Mouse (Mus musculus): ENCODE measurements around the gene Plcg2.

- TF ChIP-seq CTCF (IDR thresholded peaks at IDR 0.05; ENCODE audit: low read depth): no peak
- no peak for TF ChIP-seq EP300 (optimal IDR thresholded peaks at IDR 0.05)
These were observed 62.9 kb downstream of the Plcg2 start for GRCm38 (mm10) chr8:117561014-117561413.

Measured in stomach, postnatal 0 days (tissue).